13 mouse cellular contexts compared by ENCODE assay signal in genomic region chr9:102073404-102073803, GRCm38 (mm10).
"Had no signal": no experiment of that assay in that cellular context is flagged by ENCODE, and none has a peak within 500 bp of the region (broad histone marks: within the 10 kb centered on the region; RNA-seq: fewer than 3 reads in every experiment).

No protein-coding gene starts in this region.

- H3K9me3 ChIP-seq: kidney, embryonic 15.5 days; limb, embryonic 13.5 days; stomach, embryonic 15.5 days had no signal

- DNase-seq: kidney, adult 2 months; kidney, postnatal 14 days; left cerebral cortex, postnatal 4 days; lung, adult 2 months; lung, postnatal 36 days; right cerebral cortex, postnatal 14 days; thymus, adult 2 months; thymus, postnatal 25 days had no signal

- H3K4me3 ChIP-seq: kidney, embryonic 15.5 days; limb, embryonic 13.5 days; stomach, embryonic 15.5 days had no signal

- H3K36me3 ChIP-seq: kidney, embryonic 15.5 days; limb, embryonic 13.5 days; stomach, embryonic 15.5 days had no signal

- H3K4me1 ChIP-seq: stomach, embryonic 15.5 days had no signal

- ATAC-seq: lung, postnatal 0 days had no signal

- H3K9ac ChIP-seq: kidney, embryonic 15.5 days; limb, embryonic 13.5 days; liver, embryonic 14.5 days; stomach, embryonic 15.5 days had no signal

- H3K4me2 ChIP-seq: kidney, embryonic 15.5 days; limb, embryonic 13.5 days; stomach, embryonic 15.5 days had no signal

- H3K27me3 ChIP-seq: stomach, embryonic 15.5 days had no signal

- H3K27ac ChIP-seq: kidney, embryonic 15.5 days; limb, embryonic 13.5 days; liver, embryonic 14.5 days; stomach, embryonic 15.5 days had no signal
